Mouse (Mus musculus) T-helper 1 cell (primary cell): ENCODE measurements around the gene Madd.

Source experiments
- in situ Hi-C: fragments of 300-600 bp; cut with MboI, MseI; formaldehyde crosslinking; loops from one replicate; pipeline ENCODE4 v1.15.1; 2025; ENCODE audit warnings: high pct_unique_total_duplicates

The Madd gene

GRCm38 (mm10) chr2:91101124-91101740, 82.4 kb downstream of the Madd start:
- in situ Hi-C loops: no loop called here

GRCm38 (mm10) chr2:91098156-91098555, 85.5 kb downstream of the Madd start:
- in situ Hi-C loops: loop anchor here (5.0 kb wide), 2 partner anchors 36 to 61 kb away; partner anchors contain the start of gene Rapsn

- in situ Hi-C loops: loop anchor here (5.0 kb wide), 2 partner anchors 35 to 60 kb away; partner anchors contain the start of gene Rapsn
Measured at GRCm38 (mm10) chr2:91097015-91097414, 86.6 kb downstream of the Madd start.

- in situ Hi-C loops: loop anchor here (5.0 kb wide), 2 partner anchors 34 to 59 kb away; partner anchors contain the start of gene Rapsn
Measured at GRCm38 (mm10) chr2:91096524-91096923, 87.1 kb downstream of the Madd start.

GRCm38 (mm10) chr2:91090827-91091226, 92.8 kb downstream of the Madd start:
- in situ Hi-C loops: no loop called here

- in situ Hi-C loops: no loop called here
Measured at GRCm38 (mm10) chr2:91090208-91090607, 93.4 kb downstream of the Madd start.

- in situ Hi-C loops: no loop called here
Measured at GRCm38 (mm10) chr2:91088987-91089386, 94.7 kb downstream of the Madd start.

- in situ Hi-C loops: no loop called here
Measured at GRCm38 (mm10) chr2:91087453-91087852, 96.2 kb downstream of the Madd start.
